Mouse (Mus musculus) intestine, embryonic 14.5 days (tissue): ENCODE data around the gene Alox12. TPM values are rescaled to one million over a fixed set of nuclear protein-coding genes. Genes with fewer than 3 reads are reported as not detected.

Source experiments
- ATAC-seq: fragments of 200-750 bp; cut with Nextera tagmentation; replicated peaks from 2 replicates; pipeline ENCODE4 v1.8.0; 2017; ENCODE audit warnings: low read depth, moderate number of reproducible peaks, moderate TSS enrichment, moderate library complexity; ENCODE audit not compliant: low FRiP score, low TSS enrichment
- DNase-seq: peaks from one replicate; pipeline ENCODE4 v3.0.0-alpha.2; 2018; ENCODE audit warnings: low spot score
- H3K27ac ChIP-seq: fragments of 300-500 bp; sonication (generic); 2 replicates; pipeline ENCODE4 v1.5.1; 2014; ENCODE audit warnings: low read depth, mild to moderate bottlenecking, control low read depth
- H3K27me3 ChIP-seq: fragments of 300-500 bp; sonication (generic); replicated peaks from 2 replicates; pipeline ENCODE4 v1.6.1; 2014; ENCODE audit warnings: low read length, control low read depth; ENCODE audit not compliant: control insufficient read depth, insufficient read depth
- H3K36me3 ChIP-seq: fragments of 300-500 bp; sonication (generic); 2 replicates; pipeline ENCODE4 v1.6.1; 2014; ENCODE audit warnings: low read length, control low read depth; ENCODE audit not compliant: control insufficient read depth, insufficient read depth
- H3K4me1 ChIP-seq: fragments of 300-500 bp; sonication (generic); replicated peaks from 2 replicates; pipeline ENCODE4 v1.6.1; 2014; ENCODE audit warnings: low read length, control low read depth, mixed read lengths; ENCODE audit not compliant: control insufficient read depth, insufficient read depth
- H3K4me2 ChIP-seq: fragments of 300-500 bp; sonication (generic); 2 replicates; pipeline ENCODE4 v1.6.1; 2014; ENCODE audit warnings: low read length
- H3K4me3 ChIP-seq: fragments of 300-500 bp; sonication (generic); 2 replicates; pipeline ENCODE4 v1.5.1; 2014; ENCODE audit warnings: low read depth, low read length, control low read depth, mixed read lengths
- H3K9ac ChIP-seq: fragments of 300-500 bp; sonication (generic); 2 replicates; pipeline ENCODE4 v1.6.1; 2014; ENCODE audit warnings: mild to moderate bottlenecking, low read length
- H3K9me3 ChIP-seq: fragments of 300-500 bp; sonication (generic); 2 replicates; pipeline ENCODE4 v1.6.1; 2016; ENCODE audit warnings: low read length, control low read depth; ENCODE audit not compliant: control insufficient read depth
- WGBS: fragments of 180-500 bp; shearing (Covaris S2); extraction: QIAGEN DNeasy Blood & Tissue Kit; methylation state at CpG from one replicate; pipeline ENCODE4 v1.1.7; 2014; 5-methylcytosine and 5-hydroxymethylcytosine counted together
- polyA plus RNA-seq: library from polyadenylated mRNA; unstranded; fragments of >200 nt; fragmentation: Nextera tagmentation; extraction: Ambion mirVana; gene quantifications from 2 replicates; pipeline ENCODE4 v1.2.1, GENCODE M21; 2014

Gene Alox12
- polyA plus RNA-seq, 1 experiment from 2014 or later = 2.3 TPM

DNA sequence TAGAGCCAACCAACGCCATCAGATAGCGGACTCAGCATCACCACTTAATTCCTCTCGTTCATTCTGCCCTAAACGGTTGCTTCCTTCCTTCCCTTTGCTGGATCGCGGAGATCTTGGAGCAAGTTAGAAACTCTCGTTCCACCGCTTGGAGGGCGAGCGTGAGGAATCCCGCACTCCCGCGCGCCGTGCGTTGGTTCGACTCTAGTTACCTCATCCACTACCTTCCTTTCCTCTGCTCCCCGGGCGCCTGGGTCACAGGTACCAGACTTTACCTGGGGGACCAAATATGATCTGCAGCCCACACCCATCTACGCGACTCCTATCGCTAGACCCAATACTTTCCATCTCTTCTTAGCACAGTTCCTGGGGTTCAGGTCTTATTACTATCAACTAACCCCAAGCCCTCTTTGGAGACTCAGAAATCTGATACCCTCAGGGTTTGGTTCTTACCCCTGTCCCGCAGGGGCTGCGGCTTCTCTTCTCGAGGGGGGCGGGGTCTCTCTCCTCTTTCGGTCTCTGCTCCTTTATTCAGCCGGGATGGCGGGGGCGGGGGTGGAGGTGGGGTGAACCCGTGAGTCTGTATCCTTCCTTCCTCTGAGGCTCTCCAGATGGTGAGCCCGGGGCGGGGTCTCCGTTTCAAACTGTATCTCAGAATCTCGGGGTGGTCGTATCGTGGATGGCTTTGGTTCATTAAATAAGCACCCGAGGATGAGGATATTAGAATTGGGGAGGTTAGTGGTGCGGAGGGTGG, 25.7 kb downstream of the Alox12 start, which contains the start of gene Bcl6b:
Bcl6b (minus strand) TSS at position 539 of the 751 bp plus-strand sequence.
- Histone ChIP-seq H3K27ac (peak within 1 kb of the TSS; percentile 62), H3K9ac (peak within 1 kb of the TSS; percentile 41), H3K27me3 (peaks cover 57% of the 10 kb centered on the region), H3K4me2 (peak within 1 kb of the TSS; percentile 50), H3K36me3 (0 out of 2 replicates have a peak, but pooled peaks cover 1% of the 10 kb centered on the region), H3K4me3 (peak within 1 kb of the TSS; percentile 25), H3K4me1 (0 out of 2 replicates have a peak, but pooled peaks cover 21% of the 10 kb centered on the region), H3K9me3 (no peaks in the 10 kb centered on the region)
- ATAC-seq (no peak), DNase-seq (no peak)
- 3% methylated on average over 39 of the region's 39 CpGs for WGBS

- peak overlapping the region; percentile 25 for H3K4me3 ChIP-seq
- peak; percentile 41; the same call in 1 of the 2 replicates for ATAC-seq
- H3K27ac ChIP-seq = no peak overlapping the region
- H3K36me3 ChIP-seq = no peaks in the 10 kb centered on the region
- H3K9me3 ChIP-seq = no peaks in the 10 kb centered on the region
- H3K27me3 ChIP-seq = peaks cover 57% of the 10 kb centered on the region
- peak overlapping the region; percentile 41 for H3K9ac ChIP-seq
- H3K4me2 ChIP-seq = peak overlapping the region; percentile 50
- DNase-seq = peak; percentile 88
- H3K4me1 ChIP-seq = 0 out of 2 replicates have a peak, but pooled peaks cover 21% of the 10 kb centered on the region
- WGBS = under 1% methylated on average over 19 of the region's 19 CpGs
These were observed 26.3 kb downstream of the Alox12 start for GRCm38 (mm10) chr11:70228828-70229227.

DNA sequence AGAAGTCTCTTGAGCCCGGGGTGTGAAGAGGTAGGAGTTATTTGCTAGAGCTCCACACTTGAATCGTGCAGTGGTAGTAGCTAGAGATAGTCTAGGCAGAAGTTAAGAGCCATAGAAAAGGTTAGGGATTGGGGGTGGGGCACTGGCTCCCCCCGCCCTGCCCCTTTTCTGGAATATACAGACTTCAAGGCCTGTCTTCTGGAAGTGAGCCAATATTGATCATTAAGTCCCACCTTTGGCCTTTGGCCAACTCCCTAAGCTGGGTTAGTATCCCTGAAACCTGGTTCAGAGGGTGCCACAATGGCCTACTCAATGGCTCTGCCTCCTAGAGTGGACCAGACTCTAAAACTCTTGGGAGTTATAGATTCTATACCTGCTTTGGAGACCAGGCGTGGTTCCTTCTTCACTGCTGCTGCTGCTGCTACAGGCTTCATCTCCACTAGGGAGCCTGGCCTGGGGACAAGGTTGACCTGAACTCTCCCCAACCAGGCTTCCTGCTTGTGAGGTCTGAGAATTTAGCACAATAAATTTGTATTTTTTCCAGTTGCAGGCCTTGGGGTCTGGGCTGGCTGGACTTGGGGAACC, 27.4 kb downstream of the Alox12 start:
- Histone ChIP-seq H3K36me3 (no peaks in the 10 kb centered on the region), H3K4me3 (peak overlapping the region; percentile 26; the same call in 1 of the 2 replicates), H3K27ac (no peak overlapping the region), H3K9ac (no peak overlapping the region), H3K27me3 (peaks cover 57% of the 10 kb centered on the region), H3K4me1 (0 out of 2 replicates have a peak, but pooled peaks cover 18% of the 10 kb centered on the region), H3K4me2 (peak overlapping the region; percentile 50), H3K9me3 (no peaks in the 10 kb centered on the region)
- DNase-seq (no peak), ATAC-seq (no peak)
- WGBS = 82% methylated on average over 4 of the region's 4 CpGs

GRCm38 (mm10) chr11:70227126-70227525, 28.0 kb downstream of the Alox12 start:
- peak overlapping the region; percentile 26 for H3K4me3 ChIP-seq
- H3K27ac ChIP-seq = no peak overlapping the region
- WGBS = 35% methylated on average over 5 of the region's 5 CpGs
- no peaks in the 10 kb centered on the region for H3K9me3 ChIP-seq
- ATAC-seq (no peak), DNase-seq (no peak)
- H3K4me1 ChIP-seq = 0 out of 2 replicates have a peak, but pooled peaks cover 13% of the 10 kb centered on the region
- no peaks in the 10 kb centered on the region for H3K36me3 ChIP-seq
- H3K4me2 ChIP-seq = peak overlapping the region; percentile 50
- peaks cover 57% of the 10 kb centered on the region for H3K27me3 ChIP-seq
- H3K9ac ChIP-seq = no peak overlapping the region

GRCm38 (mm10) chr11:70226602-70226890, 28.6 kb downstream of the Alox12 start:
- Histone ChIP-seq H3K9ac (no peak overlapping the region), H3K4me3 (peak overlapping the region; percentile 26), H3K36me3 (no peaks in the 10 kb centered on the region), H3K27ac (no peak overlapping the region), H3K4me1 (0 out of 2 replicates have a peak, but pooled peaks cover 13% of the 10 kb centered on the region), H3K27me3 (peaks cover 57% of the 10 kb centered on the region), H3K4me2 (peak overlapping the region; percentile 50), H3K9me3 (no peaks in the 10 kb centered on the region)
- ATAC-seq = peak; percentile 49
- 6% methylated on average over 18 of the region's 18 CpGs for WGBS
- peak; percentile 74 for DNase-seq

- Histone ChIP-seq H3K9me3 (no peaks in the 10 kb centered on the region), H3K4me1 (0 out of 2 replicates have a peak, but pooled peaks cover 13% of the 10 kb centered on the region), H3K4me3 (peak overlapping the region; percentile 26), H3K27ac (no peak overlapping the region), H3K36me3 (no peaks in the 10 kb centered on the region), H3K4me2 (peak overlapping the region; percentile 50), H3K9ac (peak overlapping the region; percentile 20; the same call in 1 of the 2 replicates), H3K27me3 (peaks cover 57% of the 10 kb centered on the region)
- ATAC-seq (peak; percentile 1; the same call in 1 of the 2 replicates), DNase-seq (no peak)
- WGBS = 19% methylated on average over 27 of the region's 27 CpGs
These were observed 29.2 kb downstream of the Alox12 start for GRCm38 (mm10) chr11:70225798-70226601.

DNA sequence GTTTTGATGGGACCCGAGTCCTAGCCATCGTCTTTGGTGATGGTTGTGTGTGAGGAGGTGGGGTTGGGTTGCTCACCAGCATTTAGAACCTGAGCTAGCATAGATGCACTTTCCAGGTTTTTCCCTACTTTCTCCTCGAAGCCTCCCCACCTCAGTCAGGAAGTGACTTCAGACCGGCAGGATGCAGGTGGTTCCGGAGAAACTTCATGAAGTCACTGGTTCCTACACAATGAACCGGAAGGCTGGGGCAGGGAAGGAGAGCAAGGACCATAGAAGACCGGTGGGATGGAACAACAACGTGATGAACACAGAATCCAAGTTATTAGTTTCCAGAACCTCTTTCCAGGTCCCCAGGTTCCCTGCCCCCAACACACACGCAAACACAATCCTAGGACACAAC, 31.4 kb downstream of the Alox12 start:
- H3K9me3 ChIP-seq = no peaks in the 10 kb centered on the region
- peaks cover 8% of the 10 kb centered on the region; the same call in 1 of the 2 replicates for H3K4me1 ChIP-seq
- peaks cover 43% of the 10 kb centered on the region for H3K27me3 ChIP-seq
- no peak for ATAC-seq
- no peak overlapping the region for H3K4me3 ChIP-seq
- 84% methylated on average over 9 of the region's 9 CpGs for WGBS
- H3K9ac ChIP-seq = no peak overlapping the region
- DNase-seq = no peak
- no peaks in the 10 kb centered on the region for H3K36me3 ChIP-seq
- no peak overlapping the region for H3K4me2 ChIP-seq
- peak overlapping the region; percentile 17 for H3K27ac ChIP-seq
